Mouse (Mus musculus) olfactory bulb, adult 2 months (tissue): ENCODE results near the gene Ptpn6.

ENCODE experiments used
- CTCF ChIP-seq: fragments of 200-500 bp; IDR thresholded peaks from 2 replicates; pipeline ENCODE4 v1.5.1; 2012; ENCODE audit warnings: low read depth, mild to moderate bottlenecking, low read length, moderate library complexity; ENCODE audit not compliant: insufficient read depth
- POLR2A ChIP-seq: fragments of 200-500 bp; IDR thresholded peaks from 2 replicates; pipeline ENCODE4 v1.6.1; 2012; ENCODE audit warnings: mild to moderate bottlenecking, low read depth, low read length, moderate library complexity; ENCODE audit not compliant: insufficient read depth

- TF ChIP-seq CTCF, result no peak
- no peak for TF ChIP-seq POLR2A
Observed at GRCm38 (mm10) chr6:124750405-124750804, 11.9 kb upstream of the Ptpn6 start.
